Mouse (Mus musculus): ENCODE measurements around the gene Lsm3. TPM values are rescaled to one million over a fixed set of nuclear protein-coding genes. Genes with fewer than 3 reads are reported as not detected.

Gene Lsm3
- total RNA-seq, 2 experiments from 2014 or later, result 214 to 372 TPM

DNA sequence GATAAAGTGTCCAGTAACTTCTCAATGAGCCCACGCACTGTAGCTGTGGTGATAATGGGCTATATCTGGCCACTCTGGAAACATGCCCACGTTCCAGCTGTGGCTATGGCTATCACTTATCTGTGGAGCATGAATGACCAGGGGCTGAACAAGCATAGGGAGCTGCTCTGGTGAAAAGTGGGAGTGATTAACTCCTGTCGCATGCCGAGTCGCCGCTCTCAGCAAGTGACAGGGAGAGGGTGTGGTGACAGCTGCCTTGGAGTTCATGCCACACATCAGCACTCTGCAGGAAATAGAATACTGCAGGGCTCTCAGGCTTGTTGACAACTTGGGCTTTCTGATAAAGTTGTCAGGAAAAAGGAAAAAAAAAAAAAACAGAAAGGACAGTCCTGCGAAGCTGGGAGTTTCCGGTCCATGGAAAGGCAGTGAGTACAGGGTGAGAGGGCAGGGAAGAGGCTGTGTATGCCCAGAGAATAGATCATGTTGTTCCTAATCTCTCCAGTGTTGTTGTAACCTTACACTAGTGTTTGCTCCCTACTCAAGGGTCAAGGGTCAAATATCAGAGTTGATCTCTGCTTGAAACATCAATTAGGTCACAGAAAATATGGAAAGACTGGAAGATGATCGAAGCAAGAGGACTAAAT is 30.6 kb downstream of the Lsm3 start:
- no peak for ATAC-seq (replicated peaks; ENCODE audit: low FRiP score, low TSS enrichment, poor library complexity, severe bottlenecking)

DNA sequence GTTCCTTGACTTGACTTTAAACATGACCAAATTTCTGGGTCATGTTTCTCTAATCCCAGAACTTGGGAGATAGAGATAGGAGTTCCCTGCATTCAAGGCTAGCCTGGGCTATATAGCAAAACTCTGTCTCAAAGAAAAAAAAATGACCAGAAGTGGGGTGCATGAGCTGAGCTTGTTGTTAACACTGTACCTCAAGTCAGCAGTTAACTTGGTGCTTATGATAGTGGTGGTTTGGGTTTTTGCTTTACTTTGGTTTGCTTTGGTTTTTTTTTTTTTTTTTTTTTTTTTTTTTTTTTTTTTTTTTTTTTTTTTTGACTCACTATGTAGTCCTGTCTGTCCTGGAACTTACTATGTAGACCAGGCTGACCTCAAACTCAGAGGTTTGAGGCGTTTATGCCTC is 31.6 kb downstream of the Lsm3 start:
- ATAC-seq (replicated peaks; ENCODE audit: low FRiP score, low TSS enrichment, poor library complexity, severe bottlenecking), result no peak

DNA sequence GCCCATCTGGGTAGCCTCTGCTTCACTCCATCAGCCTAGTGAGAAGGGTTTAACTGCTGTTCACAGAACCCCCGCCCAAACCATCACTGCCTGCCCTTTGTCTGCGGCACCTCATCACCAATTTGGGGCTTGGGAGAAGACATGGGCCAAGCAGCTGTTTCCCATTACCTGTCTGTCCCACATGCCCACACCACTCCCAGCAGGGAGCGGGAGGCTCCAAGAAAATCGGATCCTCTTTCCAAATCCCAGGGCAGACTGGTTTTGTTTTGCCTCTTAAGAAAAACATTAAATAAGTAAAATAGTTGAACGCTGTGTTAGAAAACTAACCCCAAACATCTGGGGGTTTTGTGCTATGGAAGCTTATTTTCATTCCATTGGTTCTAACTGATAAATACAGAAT is 33.9 kb downstream of the Lsm3 start:
- no peak for ATAC-seq (replicated peaks; ENCODE audit: low FRiP score, low TSS enrichment, poor library complexity, severe bottlenecking)

DNA sequence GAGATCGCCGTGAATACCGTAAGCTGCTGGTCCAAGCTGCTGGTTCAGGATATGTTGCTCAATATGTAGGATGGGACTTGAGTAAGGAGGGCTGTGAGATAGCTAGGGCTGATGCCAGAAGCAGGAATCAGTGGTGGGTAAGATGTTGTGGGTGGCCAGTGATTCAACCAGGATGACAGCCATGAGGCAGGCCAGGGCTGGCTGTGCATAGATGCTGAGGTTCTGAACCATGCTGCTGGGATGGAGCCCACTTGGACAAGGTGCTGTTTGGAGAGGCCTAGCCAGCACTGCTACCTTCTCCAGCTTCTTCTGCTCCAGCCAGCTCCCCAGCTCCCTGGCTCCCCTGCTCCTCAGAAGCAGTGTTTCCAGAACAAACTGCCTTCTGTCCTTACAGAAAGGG is 35.9 kb downstream of the Lsm3 start:
- no peak for ATAC-seq (replicated peaks; ENCODE audit: low FRiP score, low TSS enrichment, poor library complexity, severe bottlenecking)

DNA sequence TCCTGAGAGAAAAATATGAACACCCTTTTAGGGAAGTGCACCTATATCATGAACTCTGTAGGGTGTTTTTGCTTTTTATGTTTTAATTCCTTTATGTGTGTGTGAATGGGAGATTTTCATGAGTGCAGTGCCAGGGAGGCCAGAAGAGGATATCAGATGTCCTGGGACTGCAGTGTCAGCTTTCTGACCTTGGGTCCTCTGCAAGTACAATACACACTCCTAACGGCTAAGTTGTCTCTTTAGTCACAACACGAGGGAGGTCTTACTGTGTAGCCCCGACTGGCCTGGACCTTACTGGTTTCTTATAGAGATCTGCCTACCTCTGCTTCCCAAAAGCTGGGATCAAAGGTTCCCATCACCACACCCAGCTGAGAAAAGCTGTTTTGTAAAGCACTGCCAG is 37.0 kb downstream of the Lsm3 start:
- no peak for ATAC-seq (replicated peaks; ENCODE audit: low FRiP score, low TSS enrichment, poor library complexity, severe bottlenecking)

DNA sequence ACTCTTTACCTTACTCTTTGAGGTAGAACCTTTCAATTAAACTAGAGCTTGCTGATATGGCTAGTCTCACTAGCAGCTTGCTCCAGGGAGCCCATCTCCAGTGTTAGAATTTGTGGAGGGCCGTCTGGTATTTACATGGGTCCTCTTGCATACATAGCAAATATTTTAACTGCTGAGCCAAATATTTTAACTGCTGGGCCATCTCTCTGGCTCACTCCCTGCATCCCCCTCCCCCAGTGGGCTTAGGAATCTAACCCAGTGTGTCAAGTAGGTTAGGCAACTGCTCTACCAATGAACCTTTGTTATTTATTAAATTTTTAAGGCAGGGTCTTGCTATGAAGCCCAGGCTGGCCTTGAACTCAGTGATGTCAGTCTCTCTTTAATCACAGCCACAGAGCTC is 42.8 kb downstream of the Lsm3 start:
- ATAC-seq (replicated peaks; ENCODE audit: low FRiP score, low TSS enrichment, poor library complexity, severe bottlenecking), result no peak

DNA sequence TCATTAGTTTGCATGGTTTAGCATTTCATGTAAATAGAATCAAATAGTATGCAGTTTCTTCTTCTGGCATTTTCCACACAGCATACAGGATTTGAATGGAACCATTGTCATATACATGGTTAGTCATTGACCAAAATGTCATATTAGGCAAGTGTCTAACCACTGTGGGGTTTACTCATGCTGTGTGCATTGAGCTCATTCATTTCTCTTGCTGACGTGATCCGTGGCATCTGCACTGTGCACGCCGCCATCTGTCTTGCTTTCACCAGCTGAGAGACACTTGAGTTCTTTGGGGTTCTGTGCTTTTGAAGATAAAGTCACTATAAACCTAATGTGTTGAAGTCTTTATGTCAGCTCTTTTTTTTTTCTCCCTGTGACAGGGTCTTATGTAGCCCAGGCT is 43.6 kb downstream of the Lsm3 start:
- no peak for ATAC-seq (replicated peaks; ENCODE audit: low FRiP score, low TSS enrichment, poor library complexity, severe bottlenecking)

DNA sequence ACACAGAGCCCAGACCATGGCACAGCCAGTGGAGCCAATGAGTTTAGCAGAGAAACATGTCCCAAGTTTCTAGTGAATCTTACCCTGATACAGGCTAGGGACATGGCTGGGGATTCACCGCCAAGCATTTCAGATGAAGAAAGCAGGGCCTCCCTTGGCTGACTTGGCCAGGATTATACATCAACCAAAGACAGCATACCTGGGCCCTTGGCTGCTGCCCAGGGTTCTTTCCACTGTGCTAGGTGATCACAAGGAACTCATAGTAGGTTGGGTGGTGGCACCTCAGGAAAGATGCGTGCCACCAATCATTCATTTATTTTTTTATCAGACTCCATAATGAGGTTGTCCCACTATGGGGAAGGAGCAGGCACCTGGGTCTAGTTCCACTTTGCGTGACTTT is 44.5 kb downstream of the Lsm3 start:
- no peak for ATAC-seq (replicated peaks; ENCODE audit: low FRiP score, low TSS enrichment, poor library complexity, severe bottlenecking)

DNA sequence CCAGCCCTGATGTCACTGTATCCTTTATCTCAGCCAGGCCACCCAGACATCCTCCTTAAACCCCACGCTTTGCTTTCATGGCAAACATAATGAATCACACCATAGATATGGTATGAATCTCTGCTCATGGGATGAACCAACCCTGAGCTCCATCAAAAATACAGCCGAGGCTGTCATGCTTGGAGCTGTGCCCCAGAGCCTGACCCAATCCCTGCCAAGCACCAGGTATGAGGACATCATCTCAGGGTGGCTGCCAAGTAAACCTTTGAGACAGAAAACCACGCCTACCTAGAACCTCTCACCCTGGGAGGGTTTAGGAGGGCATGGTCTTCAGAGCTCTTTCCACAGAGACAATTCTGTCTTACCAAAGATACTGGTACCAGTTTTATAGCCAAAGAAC is 47.3 kb downstream of the Lsm3 start:
- no peak for ATAC-seq (replicated peaks; ENCODE audit: low FRiP score, low TSS enrichment, poor library complexity, severe bottlenecking)

DNA sequence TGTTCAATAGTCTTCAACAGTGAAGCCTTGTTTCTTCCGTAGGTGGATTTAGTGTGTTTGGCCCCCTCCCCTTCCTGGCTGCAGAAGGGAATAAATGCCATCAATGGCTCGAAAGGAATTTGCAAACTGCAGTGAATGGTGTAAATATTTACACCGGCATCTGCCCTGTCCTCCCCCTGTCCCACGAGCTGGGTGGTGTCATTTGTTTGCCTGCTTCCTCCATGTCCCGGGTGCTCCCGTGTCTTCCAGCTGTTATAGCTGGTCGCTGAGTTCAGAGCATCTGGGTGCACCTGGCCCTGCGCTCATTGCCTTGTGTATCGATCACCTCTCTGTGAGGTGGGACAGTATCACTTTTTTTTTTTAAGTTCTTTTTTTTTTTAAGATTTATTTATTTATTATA is 50.7 kb downstream of the Lsm3 start:
- no peak for ATAC-seq (replicated peaks; ENCODE audit: low FRiP score, low TSS enrichment, poor library complexity, severe bottlenecking)

Other genes starting within 250 kb of the Lsm3 start
- not detected in 2 replicates for gene Wnt7a, start 104.6 kb upstream of the Lsm3 start, total RNA-seq (2014; fragmentation: Nextera tagmentation)
- gene Wnt7a, start 104.6 kb upstream of the Lsm3 start, total RNA-seq (2017), result not detected in 2 replicates
- 23.1 and 26.8 TPM in 2 replicates for gene Chchd4, start 42.4 kb upstream of the Lsm3 start, total RNA-seq (2014; fragmentation: Nextera tagmentation)
- gene Chchd4, start 42.4 kb upstream of the Lsm3 start, total RNA-seq (2017), result 24.1 and 24.9 TPM in 2 replicates
- 18.7 and 19.4 TPM in 2 replicates for gene Tmem43, start 42.2 kb upstream of the Lsm3 start, total RNA-seq (2014; fragmentation: Nextera tagmentation)
- 16.0 and 22.4 TPM in 2 replicates for gene Tmem43, start 42.2 kb upstream of the Lsm3 start, total RNA-seq (2017)
- gene Xpc, start within 50 bp of the Lsm3 start, total RNA-seq (2014; fragmentation: Nextera tagmentation), result 8.8 and 10.4 TPM in 2 replicates
- gene Xpc, start within 50 bp of the Lsm3 start, total RNA-seq (2017), result 25.1 and 35.4 TPM in 2 replicates
- gene Slc6a6, start 168.1 kb downstream of the Lsm3 start, total RNA-seq (2014; fragmentation: Nextera tagmentation), result 34.0 and 48.8 TPM in 2 replicates
- 19.8 and 21.3 TPM in 2 replicates for gene Slc6a6, start 168.1 kb downstream of the Lsm3 start, total RNA-seq (2017)

Measured in megakaryocyte-erythroid progenitor cell, adult 5-6 weeks (primary cell).